Mouse (Mus musculus) left cerebral cortex, adult 2 months (tissue): ENCODE results near the gene Rtn1. TPM values are rescaled to one million over a fixed set of nuclear protein-coding genes. Genes with fewer than 3 reads are reported as not detected.

Experiments used
- DNase-seq, 2 experiments: peaks; one replicate each; pipeline ENCODE4 v3.0.0; 2021 to 2022; ENCODE audit warnings: low spot score in 2 of 2, mixed read lengths in 1 of 2; ENCODE audit errors: extremely low spot score in 1 of 2
- H3K27ac ChIP-seq: fragments of 200-600 bp; 2 replicates; pipeline ENCODE4 v1.8.1; 2022
- H3K4me3 ChIP-seq: fragments of 200-600 bp; 2 replicates; pipeline ENCODE4 v1.8.1; 2022
- CTCF ChIP-seq: fragments of 200-600 bp; IDR thresholded peaks from 2 replicates; pipeline ENCODE4 v1.8.1; 2022; ENCODE audit warnings: antibody characterized with exemption, mild to moderate bottlenecking, moderate library complexity
- intact Hi-C: fragments of 180-260 bp; cut with DNase I; formaldehyde crosslinking; loops from one replicate; pipeline ENCODE4 v1.15.1; 2025
- long read RNA-seq, 2 experiments: library from polyadenylated mRNA; stranded (forward); transcript quantifications; one replicate each; pipeline ENCODE4 v2.0.0; 2021; ENCODE audit warnings: borderline mapping rate in 2 of 2
- total RNA-seq, 2 experiments: library from RNA; stranded (reverse); gene quantifications; 2 replicates each; pipeline ENCODE4 v1.2.3; 2021

The Rtn1 gene
- total RNA-seq = 1,000 to 10,000 TPM; 1,445 to 1,455 TPM
- long read RNA-seq, experiment 1, transcript Rtn1-201 (7 exons, 1,544 nt) = minor isoform, 596 of 1,370 reads
- long read RNA-seq, experiment 1, transcript Rtn1-202 (9 exons, 3,629 nt) = major isoform, 651 of 1,370 reads
- long read RNA-seq, experiment 1, partial matches to known transcripts = 89 of 1,370 reads
- long read RNA-seq, experiment 1, other reads (novel, unspliced or antisense) = 33 of 1,370 reads
- long read RNA-seq, experiment 2, transcript Rtn1-202 (9 exons, 3,629 nt) = major isoform, 397 of 852 reads
- long read RNA-seq, experiment 2, transcript Rtn1-201 (7 exons, 1,544 nt) = minor isoform, 378 of 852 reads
- long read RNA-seq, experiment 2, partial matches to known transcripts = 46 of 852 reads
- long read RNA-seq, experiment 2, other reads (novel, unspliced or antisense) = 30 of 852 reads

GRCm38 (mm10) chr12:72408954-72409353 is at the start of gene Rtn1:
Gene Rtn1, minus strand, starts transcription at chr12:72409054.
- H3K4me3 ChIP-seq = peak within 1 kb of the TSS; percentile 78
- no peak for TF ChIP-seq CTCF
- intact Hi-C loops = loop anchor here (5.0 kb wide), 1 partner anchor 172 kb away; no protein-coding TSS in a partner anchor
- no peak for DNase-seq
- H3K27ac ChIP-seq = peak within 1 kb of the TSS; percentile 97

GRCm38 (mm10) chr12:72453941-72454340 is 45.1 kb upstream of the Rtn1 start:
- Histone ChIP-seq H3K27ac (no peak overlapping the region), H3K4me3 (no peak overlapping the region)
- intact Hi-C loops = no loop called here
- no peak for TF ChIP-seq CTCF
- DNase-seq = no peak

GRCm38 (mm10) chr12:72441839-72442576 is 33.2 kb upstream of the Rtn1 start, which contains the start of gene Lrrc9:
Gene Lrrc9, plus strand, starts transcription at chr12:72441866.
- DNase-seq = peak in 1 of 2 experiments; percentile 51
- no peak within 1 kb of the TSS for H3K27ac ChIP-seq
- intact Hi-C loops = no loop called here

GRCm38 (mm10) chr12:72438961-72439480 is 30.2 kb upstream of the Rtn1 start:
- Histone ChIP-seq H3K27ac (no peak overlapping the region), H3K4me3 (no peak overlapping the region)
- no peak for DNase-seq
- intact Hi-C loops = no loop called here
- TF ChIP-seq CTCF = no peak

More at GRCm38 (mm10) chr12:72441839-72442576, 33.2 kb upstream of the Rtn1 start, which contains the start of gene Lrrc9:
- peak within 1 kb of the TSS; percentile 37 for H3K4me3 ChIP-seq
- TF ChIP-seq CTCF = no peak

- DNase-seq = no peak
- intact Hi-C loops = no loop called here
- TF ChIP-seq CTCF = no peak
- no peak overlapping the region for H3K27ac ChIP-seq
- no peak overlapping the region for H3K4me3 ChIP-seq
These were observed 29.0 kb upstream of the Rtn1 start for GRCm38 (mm10) chr12:72437676-72438341.

- H3K4me3 ChIP-seq = no peak overlapping the region
- no peak overlapping the region for H3K27ac ChIP-seq
- intact Hi-C loops = no loop called here
- no peak for DNase-seq
- no peak for TF ChIP-seq CTCF
These were observed 24.5 kb upstream of the Rtn1 start for GRCm38 (mm10) chr12:72433241-72433865.

GRCm38 (mm10) chr12:72432209-72432608 is 23.4 kb upstream of the Rtn1 start:
- no peak overlapping the region for H3K27ac ChIP-seq
- intact Hi-C loops = no loop called here
- peak; percentile 33 for TF ChIP-seq CTCF
- H3K4me3 ChIP-seq = no peak overlapping the region
- DNase-seq = no peak

GRCm38 (mm10) chr12:72427722-72428126 is 18.9 kb upstream of the Rtn1 start:
- TF ChIP-seq CTCF = peak; percentile 77
- DNase-seq = peak; percentile 81 to 83
- H3K4me3 ChIP-seq = no peak overlapping the region
- intact Hi-C loops = loop anchor here (1.0 kb wide), 1 partner anchor 323 kb away; no protein-coding TSS in a partner anchor
- H3K27ac ChIP-seq = no peak overlapping the region

GRCm38 (mm10) chr12:72422681-72423080 is 13.8 kb upstream of the Rtn1 start:
- Histone ChIP-seq H3K27ac (no peak overlapping the region), H3K4me3 (no peak overlapping the region)
- intact Hi-C loops = no loop called here
- TF ChIP-seq CTCF = no peak
- no peak for DNase-seq

GRCm38 (mm10) chr12:72417762-72418161 is 8.9 kb upstream of the Rtn1 start:
- peak; percentile 71 for TF ChIP-seq CTCF
- intact Hi-C loops = loop anchor here (2.0 kb wide), 1 partner anchor 133 kb away; no protein-coding TSS in a partner anchor
- peak; percentile 17 to 32 for DNase-seq
- Histone ChIP-seq H3K27ac (no peak overlapping the region), H3K4me3 (no peak overlapping the region)
